Mouse (Mus musculus) embryo, embryonic 11 days (tissue): ENCODE data around the gene Celf3.

Experiments used
- DNase-seq: peaks from one replicate; pipeline ENCODE4 v3.0.0-alpha.2; 2015

The Celf3 gene

DNA sequence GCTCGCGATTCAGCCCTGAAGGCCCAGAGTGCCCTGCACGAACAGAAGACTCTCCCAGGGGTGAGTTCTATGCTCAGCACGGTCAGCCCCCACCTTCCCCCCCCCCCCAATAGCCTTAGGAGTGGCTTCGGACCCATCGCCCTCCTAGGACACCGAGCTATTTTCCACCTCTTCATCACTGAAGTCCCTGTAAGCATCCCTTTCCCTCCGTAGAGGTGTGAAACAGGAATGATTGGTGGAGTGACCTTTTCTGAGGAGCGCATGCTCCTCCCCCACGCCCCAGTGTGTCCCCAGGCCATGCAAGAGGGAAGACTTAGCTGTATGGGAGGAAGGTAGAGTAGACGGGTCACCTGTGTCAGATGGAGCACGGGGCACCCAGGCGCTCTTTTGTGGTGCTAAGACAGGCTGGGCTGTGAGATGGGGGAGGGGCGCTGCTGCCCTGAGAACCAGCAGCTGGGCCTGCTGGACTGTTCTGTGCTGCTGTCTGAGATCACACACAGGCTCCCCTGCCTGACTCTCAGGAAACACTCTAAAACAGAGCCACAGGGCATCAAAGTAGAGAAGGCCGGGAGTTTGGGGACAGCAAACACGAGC, 2.3 kb downstream of the Celf3 start, which contains the start of gene Riiad1:
Riiad1 (minus strand) TSS at position 51 of the 594 bp plus-strand sequence.
- DNase-seq: peak; percentile 36

DNA sequence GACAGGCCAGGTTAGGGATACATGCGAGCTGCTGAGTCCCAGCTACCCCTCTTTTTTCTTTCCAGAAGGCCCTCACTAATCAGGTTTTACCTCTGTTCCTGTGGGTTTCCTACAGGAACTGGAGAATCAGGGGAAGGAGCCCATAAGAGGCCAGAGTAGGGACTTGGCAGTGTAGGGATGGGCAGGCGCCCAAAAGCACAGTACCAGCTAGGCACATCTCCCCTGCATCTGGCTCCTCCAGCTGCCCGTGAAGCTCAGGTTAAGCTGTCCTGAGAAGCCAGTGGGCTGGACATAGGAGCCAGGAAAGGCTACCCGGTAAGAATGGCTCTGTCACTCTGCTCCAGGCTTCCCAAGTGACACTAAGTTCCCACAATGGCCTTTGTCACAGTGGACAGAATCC, 3.3 kb downstream of the Celf3 start:
- no peak for DNase-seq

DNA sequence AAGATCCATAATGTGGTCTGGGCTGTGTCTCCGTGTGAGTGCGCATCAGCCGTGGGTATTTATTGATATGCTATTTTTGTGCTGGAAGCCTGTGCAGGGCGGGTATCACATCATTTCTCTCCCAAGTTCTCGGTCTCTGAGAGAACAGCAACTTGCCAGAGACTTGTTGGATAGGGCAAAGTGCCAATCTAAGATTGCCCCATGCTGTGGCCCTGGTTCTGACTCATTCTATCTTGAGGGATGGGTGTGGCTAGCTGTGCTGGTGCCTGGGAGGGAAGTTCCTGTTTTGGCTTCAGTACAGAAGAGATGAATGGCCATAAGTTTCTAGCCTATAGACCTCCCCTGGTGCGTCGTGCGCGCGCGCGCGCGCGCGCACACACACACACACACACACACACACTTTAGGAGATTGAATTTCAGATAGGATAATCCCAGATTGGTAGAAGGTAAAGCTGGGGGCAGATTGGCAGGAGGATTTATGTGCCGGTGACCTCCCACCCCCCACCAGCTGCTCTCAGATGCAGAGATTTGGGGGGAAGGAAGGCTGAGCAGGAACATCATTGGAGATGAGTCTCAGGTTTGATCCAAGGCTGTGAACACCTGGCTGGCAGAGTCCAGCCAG, 4.8 kb downstream of the Celf3 start:
- no peak for DNase-seq

DNA sequence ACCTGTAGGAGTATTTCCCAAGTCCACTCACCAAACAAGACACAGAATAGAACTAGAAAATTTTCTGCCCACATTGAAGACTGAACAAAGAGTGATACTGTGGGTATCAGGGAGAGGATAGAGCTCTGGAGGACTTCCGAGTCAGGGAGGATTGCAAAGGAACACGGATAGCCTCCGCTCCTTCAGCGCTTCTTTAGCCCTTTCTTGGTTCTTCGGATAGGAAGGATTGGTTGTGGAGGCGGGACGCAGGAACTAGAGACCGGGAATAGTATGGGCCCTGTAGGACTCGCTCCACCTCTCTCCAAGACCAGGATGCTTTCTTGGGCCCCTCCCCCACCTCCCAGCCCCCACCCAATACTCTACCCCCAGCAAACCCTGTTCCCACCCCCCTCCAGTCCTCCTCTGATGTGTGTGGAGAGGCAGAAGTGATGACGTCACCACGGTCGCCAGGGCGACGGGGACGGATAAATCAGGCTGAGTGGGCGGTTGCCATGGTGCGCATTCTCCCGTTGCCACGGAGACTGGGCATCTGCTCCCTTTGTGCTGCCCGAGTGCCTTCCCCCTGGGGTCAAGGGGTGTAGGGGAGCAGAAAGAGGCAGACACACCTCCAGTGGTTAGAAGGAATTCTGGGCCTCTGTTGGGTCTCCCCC, 5.8 kb downstream of the Celf3 start:
- DNase-seq: peak; percentile 94

DNA sequence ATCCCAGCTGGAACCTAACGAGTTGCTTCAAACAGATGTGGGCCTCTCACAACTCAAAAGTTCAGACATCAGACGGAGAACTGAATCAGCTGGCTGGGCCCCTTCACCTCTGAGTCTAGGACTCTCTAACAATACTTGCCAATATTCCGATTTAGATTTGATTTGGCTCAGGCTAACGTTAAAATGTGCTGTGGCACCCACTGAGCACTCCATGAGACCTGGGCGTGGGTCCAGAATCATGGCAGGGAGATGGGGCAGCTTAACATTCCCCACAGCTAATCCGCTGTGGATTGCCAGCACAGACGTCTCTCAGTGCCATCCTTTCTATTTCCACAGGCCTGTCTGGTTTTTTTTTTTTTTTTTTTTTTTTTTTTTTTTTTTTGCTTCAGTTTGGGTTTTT, 7.8 kb downstream of the Celf3 start:
- DNase-seq: no peak

DNA sequence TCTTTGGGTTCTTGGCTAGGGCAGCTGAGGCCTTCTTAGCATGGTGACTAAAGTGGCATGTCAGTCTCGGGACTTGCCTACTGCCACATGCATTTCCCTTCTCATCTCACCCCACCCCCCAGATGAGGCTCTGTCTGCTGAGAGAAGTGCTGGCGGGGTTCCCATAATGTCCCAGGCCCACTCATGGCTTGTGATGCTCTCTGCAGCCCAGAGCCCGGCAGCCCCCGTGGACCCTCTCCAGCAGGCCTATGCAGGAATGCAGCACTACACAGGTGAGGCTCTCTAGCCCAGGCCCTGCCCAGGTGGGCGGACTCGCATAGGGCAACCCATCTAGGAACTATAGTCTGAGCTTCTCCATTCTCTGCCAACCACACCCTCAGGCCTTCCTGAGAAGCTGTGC, 9.5 kb downstream of the Celf3 start:
- DNase-seq: no peak

DNA sequence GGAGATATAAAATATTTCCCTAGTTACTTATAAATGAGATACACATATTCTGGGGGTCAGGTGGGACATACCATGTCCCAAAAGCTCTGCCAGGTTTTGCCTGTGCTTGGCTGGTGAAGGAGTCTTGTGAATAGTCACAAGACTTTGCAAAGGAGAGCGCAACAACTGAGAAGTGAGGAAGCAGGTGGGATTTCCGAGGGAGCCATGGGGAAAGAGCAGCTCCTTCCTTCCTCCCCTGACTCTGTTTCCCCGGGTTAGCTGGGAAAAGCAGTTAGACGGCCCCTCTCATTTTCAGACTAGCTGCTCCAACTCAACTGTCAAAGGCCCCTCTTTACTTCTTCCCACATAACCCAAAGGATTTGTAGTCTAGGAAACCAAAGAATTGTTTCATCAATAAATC, 19.1 kb downstream of the Celf3 start:
- DNase-seq: no peak

DNA sequence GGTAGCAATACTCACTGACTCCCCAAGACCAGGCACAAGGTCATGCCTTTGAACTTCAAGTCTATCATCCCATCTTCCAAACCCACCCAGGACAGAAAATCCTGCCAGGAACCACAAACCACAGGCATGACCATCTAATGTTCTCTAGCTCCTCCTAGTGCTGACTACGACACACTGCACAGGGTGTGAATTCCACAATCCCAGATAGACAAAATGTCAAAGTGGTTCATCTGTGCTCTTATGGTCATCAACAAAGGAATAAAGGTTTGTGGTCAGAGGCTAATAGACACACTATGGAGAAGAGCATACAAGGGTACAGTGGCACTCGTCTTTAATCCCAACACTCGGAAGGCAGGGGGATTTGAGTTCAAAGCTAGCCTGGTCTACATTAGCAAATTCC, 24.1 kb downstream of the Celf3 start:
- DNase-seq: peak; percentile 47

DNA sequence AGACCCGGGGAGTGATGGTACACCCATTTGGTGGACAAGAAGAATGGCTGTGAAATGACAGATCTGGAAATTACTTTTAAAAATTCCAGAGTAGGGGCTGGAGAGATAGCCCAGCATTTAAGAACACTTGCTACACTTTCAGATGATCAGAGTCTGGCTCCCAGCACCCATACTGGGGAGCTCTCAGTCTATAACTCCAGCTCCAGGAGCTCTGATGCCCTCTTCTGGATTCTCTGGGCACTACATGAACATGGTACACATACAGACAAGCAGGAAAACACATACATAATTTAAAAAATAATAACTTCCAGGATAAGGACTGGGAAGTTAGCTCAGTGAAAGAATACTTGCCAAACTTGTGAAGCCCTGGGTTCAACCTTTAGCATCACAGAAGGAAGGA, 28.6 kb downstream of the Celf3 start:
- peak; percentile 15 for DNase-seq

DNA sequence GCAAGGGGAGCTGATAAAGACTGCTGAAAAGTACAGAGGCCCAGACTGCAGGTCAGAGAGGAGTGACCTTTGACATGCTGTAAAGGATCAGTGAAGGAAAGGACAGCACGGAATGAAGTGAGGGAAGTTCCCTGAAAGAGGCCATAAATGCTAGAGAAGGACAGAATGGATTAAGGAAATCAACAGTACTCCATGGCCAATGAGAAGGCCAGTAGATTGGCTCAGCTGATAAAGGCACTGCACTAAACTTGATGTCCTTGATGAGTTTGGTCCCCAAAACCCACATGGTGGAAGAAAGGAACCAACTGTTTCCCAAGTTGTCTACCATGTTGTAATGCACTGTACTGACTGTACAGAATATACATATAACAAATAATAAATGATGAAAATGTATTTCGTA, 48.6 kb downstream of the Celf3 start:
- DNase-seq: no peak

DNA sequence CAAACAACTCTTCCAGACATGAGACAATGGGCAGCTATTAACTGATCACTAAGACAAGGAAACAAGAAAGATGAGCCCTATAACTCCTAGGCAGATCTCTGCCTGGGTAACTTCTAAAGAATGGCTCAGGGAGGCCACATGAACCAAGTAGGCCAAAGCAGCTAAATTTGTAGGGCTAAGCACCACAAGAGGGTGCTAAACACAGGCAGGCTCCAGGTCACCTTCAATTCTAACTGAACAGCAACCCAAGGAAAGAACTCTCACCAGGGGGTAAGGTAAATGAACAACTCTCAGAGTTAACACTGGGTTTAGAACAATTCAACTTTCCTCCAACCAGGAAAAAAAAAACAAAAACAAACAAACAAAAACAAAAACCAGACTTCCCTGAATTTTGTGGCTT, 55.9 kb downstream of the Celf3 start:
- peak; percentile 21 for DNase-seq

DNA sequence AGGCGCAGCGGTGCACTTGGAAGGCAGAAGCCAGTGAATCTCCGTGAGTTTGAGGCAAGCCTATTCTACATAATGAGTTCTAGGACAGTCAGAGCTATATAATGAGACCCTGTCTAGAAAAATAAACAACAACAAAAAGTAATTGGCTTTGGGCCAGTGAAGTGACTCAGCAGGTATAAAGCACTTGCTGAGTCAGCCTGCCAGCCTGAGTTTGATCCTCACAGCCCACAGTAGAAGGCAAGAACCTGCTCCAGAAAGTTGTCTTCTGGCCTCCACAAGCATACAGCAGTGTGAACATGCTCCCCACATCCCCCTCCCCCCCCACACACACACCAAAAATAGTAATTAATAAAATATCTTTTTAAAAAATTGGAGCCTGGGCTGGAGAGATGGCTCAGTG, 59.1 kb downstream of the Celf3 start:
- DNase-seq: no peak
